Mouse (Mus musculus): ENCODE results near the gene Myo15b. TPM values are rescaled to one million over a fixed set of nuclear protein-coding genes. Genes with fewer than 3 reads are reported as not detected.

The Myo15b gene
- polyA plus RNA-seq, 1 experiment from 2014 or later: 0.12 TPM

DNA sequence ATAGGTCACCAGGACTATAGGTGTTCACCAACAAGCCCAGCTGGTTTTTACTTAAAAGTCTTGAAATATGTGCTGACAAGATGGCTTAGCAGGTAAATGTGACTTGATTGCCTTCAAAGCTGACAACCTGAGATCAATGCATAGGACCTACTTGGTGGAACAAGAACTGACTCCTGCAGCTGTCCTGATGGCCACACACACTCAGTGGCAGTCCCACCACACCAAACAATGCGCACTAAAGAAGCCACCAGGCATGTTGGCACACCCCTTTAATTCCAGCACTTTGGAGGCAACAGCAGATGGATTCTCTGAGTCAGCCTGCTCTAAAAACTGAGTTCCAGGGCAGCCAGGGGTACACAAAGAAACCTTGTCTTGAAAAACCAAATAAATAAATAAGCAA, 63.8 kb downstream of the Myo15b start:
- H3K4me1 ChIP-seq (ENCODE audit: insufficient read depth): no peaks in the 10 kb centered on the region
- no peak overlapping the region for H3K9ac ChIP-seq
- no peak for ATAC-seq (ENCODE audit: insufficient read depth)
- H3K27me3 ChIP-seq (ENCODE audit: insufficient read depth, low read length): no peaks in the 10 kb centered on the region
- H3K4me2 ChIP-seq: no peak overlapping the region
- TF ChIP-seq CTCF (IDR thresholded peaks at IDR 0.05; ENCODE audit: low read depth): no peak
- 97% methylated on average over 1 of the region's 1 CpGs for WGBS
- peaks cover 35% of the 10 kb centered on the region for H3K36me3 ChIP-seq (ENCODE audit: insufficient read depth)
- H3K9me3 ChIP-seq (ENCODE audit: low read depth, low read length): no peaks in the 10 kb centered on the region
- no peak for DNase-seq
- no peak overlapping the region for H3K27ac ChIP-seq (ENCODE audit: low read depth)
- H3K4me3 ChIP-seq (ENCODE audit: low read depth, low read length): no peak overlapping the region

DNA sequence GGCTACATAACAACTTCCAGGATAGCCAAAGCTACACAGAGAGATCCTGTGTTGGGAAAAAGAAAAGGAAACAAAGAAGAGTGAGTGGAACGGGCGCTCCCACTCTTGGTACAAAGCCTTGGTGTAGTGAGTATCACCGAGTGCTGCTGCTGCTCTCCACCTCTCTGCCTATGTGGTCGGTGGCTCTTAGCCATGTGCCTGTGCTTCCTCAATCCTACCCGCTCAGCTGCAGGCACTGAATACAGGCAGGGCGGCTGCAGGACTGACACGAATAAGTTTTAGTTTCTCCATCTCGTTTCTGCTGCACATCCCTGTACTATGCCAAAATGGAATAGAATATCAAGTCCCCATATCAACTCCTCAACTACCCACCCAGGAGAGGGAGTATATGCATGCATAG, 70.8 kb downstream of the Myo15b start:
- 83% methylated on average over 8 of the region's 8 CpGs for WGBS
- no peak overlapping the region for H3K4me2 ChIP-seq
- no peak for ATAC-seq (ENCODE audit: insufficient read depth)

DNA sequence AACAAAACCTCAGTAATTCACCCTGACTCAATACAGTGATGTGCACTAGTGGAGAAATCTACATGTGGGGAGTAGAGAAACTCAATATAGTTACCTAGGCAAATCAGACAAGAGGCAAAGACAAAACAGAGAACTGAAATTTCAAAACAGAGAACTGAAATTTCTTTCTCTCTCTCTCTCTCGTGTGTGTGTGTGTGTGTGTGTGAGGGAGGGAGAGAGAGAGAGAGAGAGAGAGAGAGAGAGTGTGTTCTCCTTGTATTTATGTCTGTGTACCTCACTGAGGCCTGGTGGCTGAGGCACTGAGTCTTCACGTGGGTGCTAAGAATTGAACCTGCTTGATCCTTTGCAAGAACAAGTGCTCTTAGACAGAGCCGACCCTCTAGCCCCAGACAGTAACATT, 71.6 kb downstream of the Myo15b start:
- peaks cover 24% of the 10 kb centered on the region; the same call in 1 of the 2 replicates for H3K36me3 ChIP-seq (ENCODE audit: insufficient read depth)
- H3K27ac ChIP-seq (ENCODE audit: low read depth): no peak overlapping the region
- WGBS: 59% methylated on average over 2 of the region's 3 CpGs
- H3K4me1 ChIP-seq (ENCODE audit: insufficient read depth): peaks cover 11% of the 10 kb centered on the region; the same call in 1 of the 2 replicates
- ATAC-seq (ENCODE audit: insufficient read depth) (no peak), DNase-seq (no peak)
- TF ChIP-seq CTCF (IDR thresholded peaks at IDR 0.05; ENCODE audit: low read depth): no peak
- no peaks in the 10 kb centered on the region for H3K27me3 ChIP-seq (ENCODE audit: insufficient read depth, low read length)
- no peak overlapping the region for H3K4me2 ChIP-seq
- no peaks in the 10 kb centered on the region for H3K9me3 ChIP-seq (ENCODE audit: low read depth, low read length)
- H3K4me3 ChIP-seq (ENCODE audit: low read depth, low read length): no peak overlapping the region
- H3K9ac ChIP-seq: no peak overlapping the region

More for the DNA sequence above, 70.8 kb downstream of the Myo15b start:
- H3K27ac ChIP-seq (ENCODE audit: low read depth): no peak overlapping the region
- H3K4me3 ChIP-seq (ENCODE audit: low read depth, low read length): no peak overlapping the region
- peaks cover 7% of the 10 kb centered on the region; the same call in 1 of the 2 replicates for H3K4me1 ChIP-seq (ENCODE audit: insufficient read depth)
- H3K9me3 ChIP-seq (ENCODE audit: low read depth, low read length): no peaks in the 10 kb centered on the region
- peaks cover 26% of the 10 kb centered on the region; the same call in 1 of the 2 replicates for H3K36me3 ChIP-seq (ENCODE audit: insufficient read depth)
- no peak for TF ChIP-seq CTCF (IDR thresholded peaks at IDR 0.05; ENCODE audit: low read depth)
- DNase-seq: no peak
- H3K27me3 ChIP-seq (ENCODE audit: insufficient read depth, low read length): no peaks in the 10 kb centered on the region
- H3K9ac ChIP-seq: no peak overlapping the region

DNA sequence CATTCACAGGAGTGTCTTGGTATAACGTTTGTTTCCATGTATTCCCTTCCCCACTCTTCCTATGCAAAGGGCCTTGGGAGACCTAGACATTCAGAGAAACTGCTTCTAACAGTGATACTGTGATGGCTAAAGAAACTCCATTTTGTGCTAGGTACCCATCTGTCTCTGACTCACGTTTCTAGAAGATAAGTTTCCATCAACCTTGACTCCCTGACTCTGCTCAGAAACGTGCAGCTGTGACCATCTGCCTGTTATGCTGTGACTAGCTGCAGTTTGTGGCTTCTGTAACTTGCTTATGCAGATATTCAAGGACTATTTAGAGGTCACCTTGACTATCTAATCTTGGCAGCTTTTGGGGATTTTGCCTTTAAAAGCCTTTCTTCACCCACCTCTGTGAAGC, 73.0 kb downstream of the Myo15b start:
- no peak overlapping the region for H3K9ac ChIP-seq
- H3K27ac ChIP-seq (ENCODE audit: low read depth): no peak overlapping the region
- no peak overlapping the region for H3K4me3 ChIP-seq (ENCODE audit: low read depth, low read length)
- no peak overlapping the region for H3K4me2 ChIP-seq
- peaks cover 11% of the 10 kb centered on the region; the same call in 1 of the 2 replicates for H3K4me1 ChIP-seq (ENCODE audit: insufficient read depth)
- ATAC-seq (ENCODE audit: insufficient read depth): no peak
- H3K36me3 ChIP-seq (ENCODE audit: insufficient read depth): peaks cover 26% of the 10 kb centered on the region
- H3K9me3 ChIP-seq (ENCODE audit: low read depth, low read length): no peaks in the 10 kb centered on the region
- no peak for DNase-seq
- WGBS: 60% methylated on average over 3 of the region's 3 CpGs
- H3K27me3 ChIP-seq (ENCODE audit: insufficient read depth, low read length): no peaks in the 10 kb centered on the region
- TF ChIP-seq CTCF (IDR thresholded peaks at IDR 0.05; ENCODE audit: low read depth): no peak

DNA sequence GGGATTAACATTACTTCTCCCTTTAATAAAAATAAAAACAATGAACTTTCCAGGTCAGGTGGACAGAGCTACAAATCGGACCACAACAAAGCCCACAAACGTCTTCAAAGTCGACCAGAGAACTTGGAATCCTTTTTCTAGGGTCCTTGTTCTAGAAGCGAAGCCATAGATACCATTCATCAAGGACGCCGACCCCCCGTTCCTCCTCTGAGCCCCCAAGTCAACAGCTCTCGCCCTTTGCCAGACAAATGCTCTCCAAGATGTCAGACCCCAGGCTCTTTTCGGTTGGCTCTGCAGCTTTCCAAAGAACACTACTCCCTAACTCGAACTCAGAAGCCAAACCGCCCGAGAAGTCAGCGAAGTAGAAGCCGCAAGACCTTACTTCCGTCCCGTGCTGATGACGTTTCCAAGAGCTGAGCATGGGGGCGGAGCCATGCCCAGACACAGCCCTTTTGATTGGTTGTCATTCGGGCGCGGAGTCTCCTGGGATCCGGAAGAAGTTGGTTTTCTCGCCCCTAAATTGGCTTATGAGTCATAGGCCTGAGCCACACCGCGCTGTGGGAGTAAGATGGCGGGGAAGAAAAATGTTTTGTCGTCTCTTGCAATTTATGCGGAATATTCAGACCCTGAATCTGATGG, 75.0 kb downstream of the Myo15b start, which contains the start of the genes Sap30bp and Recql5:
TSS of gene Sap30bp (plus strand) at position 175 of the 639 bp plus-strand sequence.
TSS of gene Recql5 (minus strand) at position 370 of the 639 bp plus-strand sequence.
- no peak for TF ChIP-seq CTCF (IDR thresholded peaks at IDR 0.05; ENCODE audit: low read depth)
- H3K4me1 ChIP-seq (ENCODE audit: insufficient read depth): peaks cover 11% of the 10 kb centered on the region; the same call in 1 of the 2 replicates
- no peaks in the 10 kb centered on the region for H3K9me3 ChIP-seq (ENCODE audit: low read depth, low read length)
- H3K27ac ChIP-seq (ENCODE audit: low read depth): no peak within 1 kb of the TSS
- peak within 1 kb of the TSS; percentile 86 for H3K4me3 ChIP-seq (ENCODE audit: low read depth, low read length)
- peak within 1 kb of the TSS; percentile 74 for H3K9ac ChIP-seq
- no peaks in the 10 kb centered on the region for H3K27me3 ChIP-seq (ENCODE audit: insufficient read depth, low read length)
- peak; percentile 100 for ATAC-seq (ENCODE audit: insufficient read depth)
- WGBS: under 1% methylated on average over 28 of the region's 28 CpGs
- peak; percentile 100 for DNase-seq
- H3K4me2 ChIP-seq: peak within 1 kb of the TSS; percentile 94
- peaks cover 36% of the 10 kb centered on the region for H3K36me3 ChIP-seq (ENCODE audit: insufficient read depth)

DNA sequence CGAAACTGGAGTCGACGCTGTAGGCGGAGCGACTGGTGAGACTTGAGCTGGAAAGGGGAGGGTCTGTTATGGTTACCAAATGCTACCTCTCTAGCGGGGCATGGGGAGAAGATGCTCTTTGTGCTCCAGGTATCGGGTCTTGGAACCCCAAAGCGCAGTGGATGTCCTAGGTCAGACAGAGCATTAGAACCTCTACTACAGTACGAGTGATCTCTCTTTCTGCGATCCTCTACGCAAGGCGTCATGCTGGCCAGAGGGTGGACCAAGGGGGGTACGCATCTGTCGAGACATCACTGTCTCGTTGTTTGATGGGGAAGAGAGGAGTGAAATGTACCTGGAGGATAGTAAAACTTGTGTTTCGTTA, 75.5 kb downstream of the Myo15b start:
- H3K27me3 ChIP-seq (ENCODE audit: insufficient read depth, low read length): no peaks in the 10 kb centered on the region
- H3K9ac ChIP-seq: peak overlapping the region; percentile 74
- WGBS: under 1% methylated on average over 16 of the region's 16 CpGs
- no peaks in the 10 kb centered on the region for H3K9me3 ChIP-seq (ENCODE audit: low read depth, low read length)
- no peak overlapping the region for H3K27ac ChIP-seq (ENCODE audit: low read depth)
- peaks cover 11% of the 10 kb centered on the region; the same call in 1 of the 2 replicates for H3K4me1 ChIP-seq (ENCODE audit: insufficient read depth)
- peaks cover 39% of the 10 kb centered on the region for H3K36me3 ChIP-seq (ENCODE audit: insufficient read depth)
- H3K4me3 ChIP-seq (ENCODE audit: low read depth, low read length): peak overlapping the region; percentile 86
- peak overlapping the region; percentile 82 for H3K4me2 ChIP-seq
- ATAC-seq (ENCODE audit: insufficient read depth): peak; percentile 61
- TF ChIP-seq CTCF (IDR thresholded peaks at IDR 0.05; ENCODE audit: low read depth): no peak
- no peak for DNase-seq

DNA sequence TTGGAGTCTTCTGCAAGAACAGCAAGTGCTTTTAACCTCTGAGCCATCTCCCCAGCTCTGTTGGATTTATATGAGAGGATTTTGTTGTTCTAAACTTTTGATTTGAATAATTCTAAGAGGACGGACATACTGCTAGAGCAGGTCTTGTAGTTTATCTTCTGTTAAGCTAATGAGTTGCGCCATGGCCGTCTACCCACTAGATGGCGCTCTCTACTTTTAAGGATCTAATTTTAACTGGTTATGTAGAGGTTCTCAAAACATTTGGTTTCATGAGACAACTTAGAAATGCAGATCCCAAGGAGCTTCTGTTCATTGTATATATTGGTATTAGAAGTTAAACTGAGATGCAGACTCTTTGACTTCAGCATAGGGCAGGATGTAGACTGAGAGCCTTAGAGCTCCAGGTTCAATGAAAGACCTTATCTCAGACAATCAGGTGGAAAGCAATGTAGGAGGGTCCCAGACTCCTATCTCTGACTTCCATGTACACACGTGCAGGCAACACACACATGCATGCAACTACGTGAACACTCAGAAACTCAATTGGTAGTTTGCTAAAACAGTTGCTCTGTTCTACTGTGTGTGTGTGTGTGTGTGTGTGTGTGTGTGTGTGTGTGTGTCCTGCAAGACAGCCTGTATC, 81.6 kb downstream of the Myo15b start:
- ATAC-seq (ENCODE audit: insufficient read depth): no peak
- Histone ChIP-seq H3K36me3 (ENCODE audit: insufficient read depth) (peaks cover 80% of the 10 kb centered on the region), H3K4me3 (ENCODE audit: low read depth, low read length) (no peak overlapping the region), H3K27me3 (ENCODE audit: insufficient read depth, low read length) (no peaks in the 10 kb centered on the region), H3K27ac (ENCODE audit: low read depth) (no peak overlapping the region), H3K9ac (no peak overlapping the region), H3K9me3 (ENCODE audit: low read depth, low read length) (no peaks in the 10 kb centered on the region), H3K4me2 (no peak overlapping the region), H3K4me1 (ENCODE audit: insufficient read depth) (0 out of 2 replicates have a peak, but pooled peaks cover under 1% of the 10 kb centered on the region)
- whole genome bisulfite sequencing: 29% methylated on average over 6 of the region's 6 CpGs
- peak; percentile 93 for DNase-seq
- TF ChIP-seq CTCF (IDR thresholded peaks at IDR 0.05; ENCODE audit: low read depth): peak; percentile 84
